Mouse (Mus musculus) gastrocnemius, adult 8-10 months (tissue): ENCODE data around the gene Ncor2. TPM values are rescaled to one million over a fixed set of nuclear protein-coding genes. Genes with fewer than 3 reads are reported as not detected.
A peak's percentile ranks its signal among the peaks of the same experiment; 100 is the strongest.

Experiments
- DNase-seq, 2 experiments: peaks; one replicate each; pipeline ENCODE4 v3.0.0; 2022; ENCODE audit warnings: low spot score in 2 of 2
- total RNA-seq, 4 experiments: library from RNA; stranded (reverse); gene quantifications; 2 replicates each; pipeline ENCODE4 v1.2.4; 2022

Ncor2 gene
- total RNA-seq, 4 experiments from 2014 or later = 93.5 to 117 (median 97.9) TPM

DNA sequence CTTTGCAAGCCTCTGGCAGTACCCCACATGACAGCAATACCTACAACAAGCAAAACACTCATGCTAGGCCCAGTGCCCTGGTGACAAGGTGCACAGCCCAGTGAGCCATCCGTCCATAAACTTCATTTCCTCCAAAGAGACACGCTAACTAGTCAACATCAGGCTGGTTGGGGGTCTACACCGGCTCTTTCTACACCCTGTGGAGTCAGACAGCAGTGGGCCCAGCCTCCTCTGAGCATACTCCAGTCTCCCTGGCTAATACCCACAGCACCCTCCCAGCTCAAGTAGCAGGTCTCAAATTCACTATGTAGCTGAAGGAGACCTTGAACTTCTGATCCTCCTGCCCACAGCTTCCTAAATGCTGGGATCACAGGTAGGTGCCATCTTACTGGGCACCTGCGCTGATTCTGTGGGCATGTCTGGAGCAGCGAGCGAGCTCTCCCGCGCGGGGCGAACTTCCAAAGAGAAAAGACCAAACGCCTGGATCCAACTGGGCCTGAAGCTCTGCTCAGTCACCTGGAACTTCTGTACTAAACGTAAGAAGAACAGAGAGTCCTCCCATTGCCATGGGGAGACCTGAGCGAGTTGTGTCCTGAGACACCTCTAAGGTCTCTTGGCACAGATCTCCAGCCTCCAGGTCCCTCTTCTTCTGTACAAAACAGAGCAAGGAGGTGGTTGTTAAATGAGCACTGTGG, 46.3 kb downstream of the Ncor2 start:
- no peak for DNase-seq

DNA sequence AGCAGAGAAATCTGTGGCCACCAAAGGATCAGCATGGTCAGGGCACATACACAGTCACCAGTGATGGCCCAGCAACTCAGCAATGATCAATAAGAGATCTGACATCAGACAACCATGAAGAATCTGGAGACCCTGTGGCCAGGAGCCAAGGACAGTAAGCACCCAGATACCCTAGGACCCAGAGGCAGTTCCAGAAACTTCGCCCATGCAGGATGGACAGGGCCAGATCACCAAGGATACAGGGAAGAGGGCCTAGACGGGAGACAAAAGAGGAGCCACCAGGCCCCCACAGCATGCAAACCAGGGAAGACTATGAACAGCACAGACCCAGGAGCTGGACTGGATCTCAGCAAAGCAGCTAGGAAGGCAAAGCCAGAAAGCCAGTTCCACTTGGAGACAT, 47.0 kb downstream of the Ncor2 start:
- DNase-seq = no peak

DNA sequence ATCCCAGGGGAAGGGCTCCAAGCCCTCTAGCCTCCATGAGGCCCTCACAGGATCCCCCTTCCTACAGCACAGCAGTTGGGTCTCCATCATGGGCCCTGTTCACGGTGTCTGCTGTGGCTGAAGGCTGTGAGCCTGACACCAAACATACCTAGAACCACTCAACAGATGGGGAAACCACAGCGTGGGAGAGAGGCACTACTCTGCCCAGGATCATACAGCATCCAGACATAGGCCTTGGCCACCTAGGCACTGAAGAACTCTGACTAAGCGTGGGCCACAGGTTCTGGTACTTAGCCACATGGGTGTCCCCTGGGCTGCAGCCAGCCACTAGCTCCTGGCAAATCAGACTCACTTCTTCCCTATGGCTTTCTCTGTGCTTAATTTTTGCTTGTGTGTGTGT, 48.6 kb downstream of the Ncor2 start:
- DNase-seq = no peak

DNA sequence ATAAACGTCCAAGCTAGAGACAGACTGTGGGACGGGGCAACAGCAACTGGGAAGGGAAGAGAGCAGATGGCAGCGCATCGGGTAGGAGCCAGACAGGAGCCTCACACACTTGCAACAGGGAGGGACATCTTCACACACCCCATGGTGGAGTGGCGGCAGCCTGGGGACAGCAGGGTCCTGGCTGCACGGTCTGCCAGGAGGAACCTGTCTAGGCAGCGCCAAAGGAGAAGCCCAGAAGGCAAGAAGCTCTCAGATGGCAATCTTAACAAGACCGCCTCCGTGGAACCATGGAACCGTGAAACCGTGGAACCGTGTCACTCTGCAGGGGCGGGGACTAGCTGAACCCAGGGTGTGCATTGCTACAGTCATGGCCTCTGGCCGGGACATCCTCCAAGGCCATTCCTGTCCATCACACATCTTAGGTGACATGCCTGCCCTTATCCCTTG, 50.1 kb downstream of the Ncor2 start:
- DNase-seq = no peak

GRCm38 (mm10) chr5:125127920-125128319, 51.1 kb downstream of the Ncor2 start:
- DNase-seq = no peak

GRCm38 (mm10) chr5:125127426-125127825, 51.6 kb downstream of the Ncor2 start:
- DNase-seq = no peak

GRCm38 (mm10) chr5:125125966-125126464, 53.0 kb downstream of the Ncor2 start:
- DNase-seq = no peak

DNA sequence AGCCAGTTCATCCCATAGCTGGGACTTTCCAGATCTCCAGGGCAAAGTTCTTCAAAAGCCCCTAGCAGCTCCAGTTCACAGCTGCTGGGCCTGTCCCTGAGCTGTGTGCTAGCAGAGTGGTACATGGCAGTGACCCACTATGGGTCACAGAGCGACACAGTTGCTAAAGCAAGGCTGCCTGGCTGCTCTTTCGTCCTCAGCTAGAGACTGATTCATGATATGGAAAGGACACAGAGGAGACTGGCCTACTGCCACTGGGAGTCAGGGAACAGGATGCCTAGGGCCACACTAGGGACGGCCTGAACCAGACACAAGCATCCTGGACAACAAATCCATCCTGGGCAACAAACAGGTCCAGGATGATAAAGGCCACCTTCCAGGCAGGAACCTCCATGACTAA, 53.8 kb downstream of the Ncor2 start:
- DNase-seq = no peak

- no peak for DNase-seq
These were observed 55.0 kb downstream of the Ncor2 start for GRCm38 (mm10) chr5:125124002-125124401.

- DNase-seq = no peak
These were observed 55.8 kb downstream of the Ncor2 start for GRCm38 (mm10) chr5:125123206-125123605.

DNA sequence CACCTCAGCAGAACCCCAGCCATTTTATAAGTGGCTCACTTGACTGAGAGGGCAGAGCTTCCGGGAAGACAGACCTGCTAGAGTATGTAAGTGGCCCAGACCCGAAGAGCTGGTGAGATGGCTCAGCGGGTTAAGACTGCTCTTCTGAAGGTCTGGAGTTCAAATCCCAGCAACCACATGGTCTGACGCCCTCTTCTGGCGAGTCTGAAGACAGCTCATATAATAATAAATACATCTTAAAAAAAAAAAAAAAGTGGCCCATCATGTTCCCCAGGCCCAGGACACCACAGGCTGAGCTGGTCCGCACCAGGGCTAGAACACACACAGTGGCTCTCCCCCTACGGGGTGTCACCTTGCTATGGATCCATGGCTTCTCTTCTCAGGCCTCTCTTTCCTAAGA, 56.5 kb downstream of the Ncor2 start:
- no peak for DNase-seq

DNA sequence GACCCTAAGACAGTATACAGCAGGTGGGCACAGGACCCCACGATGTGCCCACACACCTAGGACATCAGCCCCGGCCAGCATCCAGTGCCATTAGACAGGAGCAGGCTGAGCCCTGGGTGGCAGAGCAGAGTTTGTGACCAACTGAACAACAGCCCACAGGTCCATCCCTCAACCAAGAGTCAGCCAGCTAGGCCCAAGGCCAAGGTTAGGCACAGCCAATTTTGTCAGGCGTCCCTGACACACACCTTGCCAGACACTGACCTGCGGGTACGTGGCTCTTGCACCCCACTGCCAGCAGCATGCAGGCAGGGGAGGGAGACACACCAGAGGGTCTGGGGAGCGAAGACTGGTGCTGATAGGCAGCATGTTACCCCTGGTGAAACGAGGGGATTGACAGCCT, 57.0 kb downstream of the Ncor2 start:
- DNase-seq = no peak

DNA sequence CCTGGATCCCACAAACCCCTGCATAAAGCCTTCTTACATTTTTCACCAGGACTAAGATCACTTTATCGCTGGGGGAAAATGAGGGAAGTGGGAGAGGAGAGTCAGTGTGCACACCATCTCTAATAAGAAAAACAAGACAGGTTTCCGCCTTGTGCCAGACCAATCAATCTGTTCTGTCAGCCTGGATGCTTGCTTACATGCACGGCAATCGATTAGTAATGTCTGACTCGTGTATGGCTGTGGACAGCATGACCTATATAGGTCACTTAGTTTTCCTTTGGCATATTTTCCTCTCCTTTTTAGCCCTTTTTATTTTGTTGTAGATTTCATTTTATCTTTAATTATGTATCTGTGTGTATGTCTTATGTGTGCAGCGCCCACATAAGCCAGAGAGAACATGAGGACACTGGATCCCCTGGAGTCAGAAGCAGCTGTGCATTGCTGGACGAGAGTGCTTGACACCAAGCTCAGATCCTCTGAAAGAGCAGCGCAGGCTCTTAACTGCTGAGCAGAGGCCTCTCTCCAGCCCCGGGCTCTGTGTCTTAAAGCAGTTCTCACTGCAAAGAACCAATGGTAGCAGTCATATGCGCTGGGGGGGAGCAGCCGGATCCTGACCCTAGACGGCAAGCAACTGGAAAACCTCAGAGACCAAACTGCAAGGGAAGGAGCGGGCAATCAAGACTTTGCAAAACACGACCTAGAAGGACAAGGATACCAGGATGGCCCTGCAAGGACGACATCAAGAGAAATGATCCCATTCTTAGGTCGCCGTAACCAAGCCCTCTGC, 58.3 kb downstream of the Ncor2 start:
- DNase-seq = no peak

- no peak for DNase-seq
These were observed 61.8 kb downstream of the Ncor2 start for GRCm38 (mm10) chr5:125117238-125117637.

- no peak for DNase-seq
These were observed 66.0 kb downstream of the Ncor2 start for GRCm38 (mm10) chr5:125113029-125113428.

DNA sequence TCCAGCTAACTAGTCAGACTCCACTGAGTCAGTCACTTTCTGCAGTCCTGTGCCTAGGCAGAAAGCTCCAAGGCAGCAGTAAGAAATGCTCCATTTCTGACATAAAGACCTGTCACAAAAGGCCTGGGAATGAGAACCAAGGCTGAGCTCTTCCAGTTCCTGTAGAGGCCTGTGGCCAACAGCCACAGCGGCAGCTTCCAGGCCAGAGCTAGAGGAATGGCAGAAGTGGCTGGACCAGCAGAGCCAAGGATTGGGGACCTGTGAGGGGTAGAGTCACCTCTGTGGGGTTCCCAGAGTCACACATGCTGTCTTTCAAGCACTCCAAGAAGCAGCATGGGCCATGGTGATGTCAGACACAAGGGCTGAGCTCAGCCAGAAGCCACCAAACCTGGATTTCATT, 66.4 kb downstream of the Ncor2 start:
- no peak for DNase-seq

DNA sequence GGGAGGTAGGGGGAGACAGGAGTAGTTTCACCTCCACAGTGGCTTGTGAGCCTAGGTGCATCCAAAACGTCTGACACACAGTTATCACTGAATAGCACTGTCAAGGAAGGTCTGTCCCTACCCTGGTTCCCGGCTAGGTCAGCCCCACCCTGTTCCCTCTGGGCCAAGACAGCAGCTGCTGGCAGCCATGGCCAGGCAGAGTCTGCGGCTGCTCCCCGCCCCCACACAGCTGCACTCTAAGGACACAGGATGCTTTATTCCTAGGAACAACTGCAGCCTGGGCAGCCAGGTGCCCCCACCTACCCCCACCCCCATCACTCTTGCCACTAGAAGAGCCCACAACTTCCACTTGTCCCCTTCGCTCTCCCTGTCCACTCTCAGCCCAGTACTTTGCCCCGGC, 67.9 kb downstream of the Ncor2 start:
- peak; percentile 71 to 74 for DNase-seq

- no peak for DNase-seq
These were observed 68.3 kb downstream of the Ncor2 start for GRCm38 (mm10) chr5:125110722-125111121.

GRCm38 (mm10) chr5:125110196-125110595, 68.8 kb downstream of the Ncor2 start:
- no peak for DNase-seq

- DNase-seq = peak; percentile 60 to 64
These were observed 71.9 kb downstream of the Ncor2 start for GRCm38 (mm10) chr5:125107011-125107651.

DNA sequence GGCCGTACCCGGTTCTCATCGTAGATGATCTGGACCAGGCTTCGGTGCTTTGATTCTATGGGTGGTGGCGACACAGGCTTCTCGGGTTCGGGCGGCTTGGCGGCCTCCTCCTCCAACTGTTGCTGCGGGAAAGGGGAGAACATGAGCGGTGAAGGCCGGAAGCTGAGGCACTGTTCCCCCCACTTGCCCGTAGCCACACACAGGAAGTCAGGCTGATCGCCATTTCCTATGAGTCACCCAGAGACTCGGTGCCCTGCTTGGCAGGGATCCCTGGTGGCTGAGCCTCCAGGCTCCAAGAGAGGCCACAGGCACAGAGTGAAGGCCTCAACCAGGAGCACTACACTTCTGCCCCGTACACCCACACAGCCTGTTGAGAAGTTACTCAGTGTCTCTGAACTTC, 72.8 kb downstream of the Ncor2 start:
- peak; percentile 24 to 62 for DNase-seq

DNA sequence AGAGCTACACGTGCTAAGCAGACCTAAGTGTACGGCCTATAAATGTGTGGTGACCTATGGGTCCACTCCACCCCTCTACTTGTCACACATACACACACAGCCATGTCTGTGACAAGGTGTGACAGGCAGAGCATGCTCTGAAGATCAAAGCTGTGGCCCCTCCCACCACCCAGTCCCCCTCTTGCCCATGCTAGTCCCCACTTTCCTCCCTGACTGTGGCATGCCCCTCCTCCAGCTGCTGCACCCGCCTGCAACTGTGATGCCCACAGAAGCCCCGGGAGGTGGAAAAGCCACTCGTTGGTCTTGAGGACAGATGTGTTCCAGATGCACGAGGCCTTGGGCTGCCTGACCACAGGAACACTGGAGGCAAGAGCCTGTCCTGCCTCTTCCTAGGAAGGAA, 74.2 kb downstream of the Ncor2 start:
- DNase-seq = no peak
